Mouse (Mus musculus) thymus, adult 2 months (tissue): ENCODE measurements around the gene Morn5. TPM values are rescaled to one million over a fixed set of nuclear protein-coding genes. Genes with fewer than 3 reads are reported as not detected.

ENCODE experiments used
- DNase-seq: peaks from one replicate; pipeline ENCODE4 v3.0.0; 2021
- H3K27ac ChIP-seq: fragments of 200-500 bp; 2 replicates; pipeline ENCODE4 v1.5.1; 2012; ENCODE audit warnings: low read length, control low read depth; ENCODE audit not compliant: control insufficient read depth, insufficient read depth
- H3K27me3 ChIP-seq: fragments of 200-500 bp; 2 replicates; pipeline ENCODE4 v1.6.1; 2012; ENCODE audit warnings: mild to moderate bottlenecking, low read length, moderate library complexity, mixed read lengths; ENCODE audit not compliant: control insufficient read depth, insufficient read depth
- H3K36me3 ChIP-seq: fragments of 200-500 bp; 2 replicates; pipeline ENCODE4 v1.6.1; 2012; ENCODE audit warnings: mild to moderate bottlenecking, low read length, moderate library complexity; ENCODE audit not compliant: control insufficient read depth, insufficient read depth
- H3K4me1 ChIP-seq: fragments of 200-500 bp; replicated peaks from 2 replicates; pipeline ENCODE4 v1.6.1; 2012; ENCODE audit warnings: low read length; ENCODE audit not compliant: control insufficient read depth, insufficient read depth
- H3K4me3 ChIP-seq: fragments of 200-500 bp; 2 replicates; pipeline ENCODE4 v1.5.1; 2012; ENCODE audit warnings: mild to moderate bottlenecking, low read length, control low read depth, moderate library complexity; ENCODE audit not compliant: control insufficient read depth, insufficient read depth
- CTCF ChIP-seq: fragments of 200-500 bp; IDR thresholded peaks from 2 replicates; pipeline ENCODE4 v1.5.1; 2012; ENCODE audit warnings: mild to moderate bottlenecking, control low read depth, low read length, moderate library complexity, borderline replicate concordance; ENCODE audit not compliant: control insufficient read depth, poor library complexity, insufficient read depth; ENCODE audit errors: extremely low read depth
- POLR2A ChIP-seq: fragments of 200-500 bp; IDR thresholded peaks from 2 replicates; pipeline ENCODE4 v1.6.1; 2012; ENCODE audit warnings: mild to moderate bottlenecking, low read length, control low read depth, moderate library complexity; ENCODE audit not compliant: control insufficient read depth, poor library complexity, insufficient read depth; ENCODE audit errors: extremely low read depth
- WGBS: fragments of 180-500 bp; shearing (Covaris S2); methylation state at CpG from one replicate; pipeline ENCODE4 v1.1.7; 2018; 5-methylcytosine and 5-hydroxymethylcytosine counted together
- polyA plus RNA-seq: library from polyadenylated mRNA; depleted of rRNA; stranded (reverse); fragments of >200 nt; gene quantifications from 2 replicates; pipeline ENCODE4 v1.2.3, GENCODE M21; 2012

Gene Morn5
- polyA plus RNA-seq, 1 experiment, result 0.26 TPM

DNA sequence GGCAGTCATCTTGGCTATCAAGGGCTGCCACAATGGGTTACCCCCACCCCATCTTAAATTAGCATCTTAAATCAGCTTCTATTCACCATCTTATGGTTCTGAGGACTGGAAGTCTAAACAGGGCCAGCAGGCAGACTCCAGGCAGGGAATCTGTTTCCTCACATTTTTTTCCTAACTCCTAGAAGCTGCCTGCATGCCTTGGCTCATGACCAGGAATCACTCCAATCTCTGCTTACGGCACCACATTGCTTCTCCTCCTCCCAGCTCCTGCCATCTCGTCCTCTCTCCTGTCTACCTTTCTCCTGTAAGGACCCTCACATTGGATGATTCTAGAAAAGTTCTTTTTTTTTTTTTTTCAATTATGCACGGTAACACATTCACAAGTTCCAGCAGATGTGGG lies 4.0 kb downstream of the Morn5 start:
- no peaks in the 10 kb centered on the region for H3K27me3 ChIP-seq
- H3K4me3 ChIP-seq, result no peak overlapping the region
- H3K27ac ChIP-seq, result no peak overlapping the region
- DNase-seq, result no peak
- 92% methylated on average over 3 of the region's 3 CpGs for WGBS
- H3K36me3 ChIP-seq, result no peaks in the 10 kb centered on the region
- TF ChIP-seq CTCF, result no peak
- TF ChIP-seq POLR2A, result no peak
- H3K4me1 ChIP-seq, result peaks cover 4% of the 10 kb centered on the region

GRCm38 (mm10) chr2:36056248-36056647 lies 7.0 kb downstream of the Morn5 start:
- Histone ChIP-seq H3K4me1 (no peaks in the 10 kb centered on the region), H3K27me3 (no peaks in the 10 kb centered on the region), H3K27ac (no peak overlapping the region), H3K36me3 (no peaks in the 10 kb centered on the region), H3K4me3 (no peak overlapping the region)
- TF ChIP-seq CTCF, result no peak
- TF ChIP-seq POLR2A, result no peak
- WGBS, result 79% methylated on average over 3 of the region's 3 CpGs
- DNase-seq, result no peak

DNA sequence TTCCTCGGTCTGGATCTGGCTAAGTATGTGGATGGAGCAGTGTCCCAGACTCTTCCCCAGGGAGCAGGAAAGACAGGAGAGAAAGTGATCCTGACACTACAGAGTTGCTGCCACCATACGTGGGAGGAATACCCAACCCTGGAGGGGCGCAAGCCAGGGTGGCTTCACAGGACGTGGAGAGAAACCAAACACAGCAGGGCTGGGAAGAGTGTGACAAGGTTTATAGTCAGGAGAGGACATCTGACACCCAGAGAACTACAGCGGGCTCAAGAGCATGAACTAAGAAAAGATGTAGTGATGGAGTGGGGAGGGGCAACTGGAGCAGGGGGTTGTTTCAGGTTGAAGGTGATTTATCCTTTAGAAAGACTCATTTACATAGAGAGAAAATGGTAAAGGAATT lies 12.2 kb downstream of the Morn5 start:
- H3K27me3 ChIP-seq, result no peaks in the 10 kb centered on the region
- no peak for TF ChIP-seq CTCF
- no peak for TF ChIP-seq POLR2A

DNA sequence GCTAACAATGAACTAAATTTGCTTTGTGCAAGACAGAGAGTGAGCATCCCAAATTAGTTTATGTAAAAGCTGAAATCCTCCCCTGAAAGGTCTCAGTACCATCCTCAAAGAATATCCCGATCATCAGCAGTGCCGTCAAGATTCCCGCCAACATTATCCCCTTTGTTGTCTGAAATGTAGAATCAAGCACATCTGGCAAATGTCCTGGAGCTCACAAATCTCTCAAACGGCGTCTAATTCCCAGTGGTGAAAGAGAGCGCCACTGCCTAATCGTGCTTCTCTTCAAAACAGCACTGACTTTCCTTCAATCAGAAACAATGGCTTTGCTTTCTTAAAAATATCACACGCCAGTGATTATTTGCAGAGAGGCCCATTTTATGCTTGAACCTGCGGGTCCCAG lies 17.9 kb downstream of the Morn5 start:
- H3K27ac ChIP-seq, result no peak overlapping the region
- no peak for DNase-seq
- H3K36me3 ChIP-seq, result no peaks in the 10 kb centered on the region
- no peak for TF ChIP-seq POLR2A
- TF ChIP-seq CTCF, result no peak
- WGBS, result 91% methylated on average over 9 of the region's 9 CpGs
- no peaks in the 10 kb centered on the region for H3K4me1 ChIP-seq
- no peak overlapping the region for H3K4me3 ChIP-seq
- H3K27me3 ChIP-seq, result no peaks in the 10 kb centered on the region

More for the DNA sequence above, 12.2 kb downstream of the Morn5 start:
- no peak for DNase-seq
- Histone ChIP-seq H3K4me1 (no peaks in the 10 kb centered on the region), H3K4me3 (no peak overlapping the region), H3K27ac (no peak overlapping the region), H3K36me3 (no peaks in the 10 kb centered on the region)
- WGBS, result 90% methylated on average over 5 of the region's 5 CpGs

- WGBS, result 93% methylated on average over 8 of the region's 8 CpGs
- Histone ChIP-seq H3K27ac (no peak overlapping the region), H3K27me3 (no peaks in the 10 kb centered on the region), H3K4me1 (no peaks in the 10 kb centered on the region), H3K36me3 (no peaks in the 10 kb centered on the region), H3K4me3 (no peak overlapping the region)
- DNase-seq, result no peak
- TF ChIP-seq POLR2A (no peak), CTCF (no peak)
Measured at GRCm38 (mm10) chr2:36071660-36072305, 22.5 kb downstream of the Morn5 start.

DNA sequence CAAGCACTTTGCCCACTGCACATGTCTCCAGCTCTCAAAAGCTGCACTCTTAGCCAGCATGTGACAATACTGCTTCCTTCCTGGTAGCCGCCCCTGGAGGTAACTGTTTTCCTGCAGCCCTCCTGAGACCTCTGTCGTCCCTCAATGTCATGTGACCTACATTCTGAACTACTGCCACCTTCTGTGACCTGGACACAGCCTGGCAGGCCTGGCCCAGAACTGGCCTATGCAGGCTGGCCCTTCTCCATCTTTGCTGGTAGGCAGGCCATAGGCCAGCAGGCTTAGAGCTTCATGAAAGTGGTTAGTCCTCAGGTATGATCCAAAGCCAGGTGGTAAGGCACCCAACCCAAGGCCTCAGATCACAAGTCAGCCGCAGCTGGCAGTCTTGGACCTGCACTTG lies 24.5 kb downstream of the Morn5 start:
- Histone ChIP-seq H3K4me1 (no peaks in the 10 kb centered on the region), H3K36me3 (no peaks in the 10 kb centered on the region), H3K4me3 (no peak overlapping the region), H3K27me3 (no peaks in the 10 kb centered on the region), H3K27ac (no peak overlapping the region)
- no peak for TF ChIP-seq CTCF
- no peak for TF ChIP-seq POLR2A
- DNase-seq, result no peak
- WGBS, result 51% methylated on average over 3 of the region's 3 CpGs

DNA sequence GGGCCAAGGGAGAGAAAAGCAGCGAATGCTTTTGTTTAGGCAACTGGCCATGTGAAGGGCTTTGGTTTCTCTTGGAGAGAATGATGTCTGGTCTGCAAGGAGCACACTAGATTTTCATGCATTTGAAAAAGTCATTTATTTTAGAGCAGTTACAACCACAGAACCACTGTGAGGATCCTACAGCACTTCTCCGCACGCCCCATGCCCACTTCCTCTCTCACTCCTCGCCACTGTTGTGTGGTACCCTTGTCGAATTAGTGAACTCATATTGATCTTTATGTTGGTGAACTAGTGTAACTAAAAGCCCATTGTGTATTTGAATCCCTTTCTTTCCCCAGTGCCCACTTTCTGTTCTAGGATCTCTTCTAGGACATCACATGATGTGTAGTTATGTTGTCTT lies 26.0 kb downstream of the Morn5 start:
- Histone ChIP-seq H3K27ac (no peak overlapping the region), H3K4me3 (no peak overlapping the region), H3K36me3 (no peaks in the 10 kb centered on the region), H3K27me3 (no peaks in the 10 kb centered on the region), H3K4me1 (no peaks in the 10 kb centered on the region)
- TF ChIP-seq CTCF (no peak), POLR2A (no peak)
- no peak for DNase-seq
- 23% methylated on average over 5 of the region's 5 CpGs for WGBS
